Mouse (Mus musculus) testis, adult 2 months (tissue): ENCODE data around the gene Cdc42bpa. TPM values are rescaled to one million over a fixed set of nuclear protein-coding genes. Genes with fewer than 3 reads are reported as not detected.

Source experiments
- H3K27ac ChIP-seq: fragments of 200-500 bp; 2 replicates; pipeline ENCODE4 v1.5.1; 2012; ENCODE audit warnings: low read depth, low read length; ENCODE audit not compliant: control insufficient read depth, insufficient read depth
- H3K27me3 ChIP-seq: fragments of 200-500 bp; 2 replicates; pipeline ENCODE4 v1.6.1; 2012; ENCODE audit warnings: mild to moderate bottlenecking, low read length, moderate library complexity; ENCODE audit not compliant: control insufficient read depth, insufficient read depth
- H3K36me3 ChIP-seq: fragments of 200-500 bp; 2 replicates; pipeline ENCODE4 v1.6.1; 2012; ENCODE audit warnings: mild to moderate bottlenecking, low read length; ENCODE audit not compliant: control insufficient read depth, insufficient read depth
- H3K4me1 ChIP-seq: fragments of 200-500 bp; 2 replicates; pipeline ENCODE4 v1.6.1; 2012; ENCODE audit warnings: low read length; ENCODE audit not compliant: control insufficient read depth, insufficient read depth
- H3K4me3 ChIP-seq: fragments of 200-500 bp; 2 replicates; pipeline ENCODE4 v1.5.1; 2012; ENCODE audit warnings: low read depth, mild to moderate bottlenecking, low read length, moderate library complexity, mixed read lengths; ENCODE audit not compliant: control insufficient read depth
- CTCF ChIP-seq: fragments of 200-500 bp; IDR thresholded peaks from 2 replicates; pipeline ENCODE4 v1.5.1; 2012; ENCODE audit warnings: low read depth, mild to moderate bottlenecking, inconsistent platforms, low read length, moderate library complexity; ENCODE audit not compliant: control insufficient read depth, insufficient read depth, insufficient replicate concordance
- POLR2A ChIP-seq: fragments of 200-500 bp; IDR thresholded peaks from 2 replicates; pipeline ENCODE4 v1.6.1; 2012; ENCODE audit warnings: low read depth, mild to moderate bottlenecking, inconsistent platforms, low read length, moderate library complexity; ENCODE audit not compliant: control insufficient read depth
- polyA plus RNA-seq: library from polyadenylated mRNA; depleted of rRNA; stranded (reverse); fragments of >200 nt; gene quantifications from 2 replicates; pipeline ENCODE4 v1.2.3, GENCODE M21; 2012

Cdc42bpa gene
- polyA plus RNA-seq, 1 experiment: 9.1 TPM

- Histone ChIP-seq H3K27me3 (no peaks in the 10 kb centered on the region), H3K36me3 (no peaks in the 10 kb centered on the region), H3K4me1 (no peaks in the 10 kb centered on the region), H3K4me3 (no peak overlapping the region), H3K27ac (no peak overlapping the region)
- no peak for TF ChIP-seq POLR2A
- TF ChIP-seq CTCF: no peak
Measured at GRCm38 (mm10) chr1:180128077-180128792, 168.0 kb downstream of the Cdc42bpa start.

GRCm38 (mm10) chr1:180131402-180131801 lies 171.1 kb downstream of the Cdc42bpa start:
- H3K4me1 ChIP-seq: no peaks in the 10 kb centered on the region
- H3K36me3 ChIP-seq: no peaks in the 10 kb centered on the region
- H3K4me3 ChIP-seq: no peak overlapping the region
- TF ChIP-seq POLR2A (no peak), CTCF (no peak)
- no peaks in the 10 kb centered on the region for H3K27me3 ChIP-seq
- H3K27ac ChIP-seq: no peak overlapping the region

GRCm38 (mm10) chr1:180132187-180132586 lies 171.9 kb downstream of the Cdc42bpa start:
- Histone ChIP-seq H3K27me3 (no peaks in the 10 kb centered on the region), H3K4me1 (no peaks in the 10 kb centered on the region)
- TF ChIP-seq POLR2A (no peak), CTCF (no peak)

GRCm38 (mm10) chr1:180139158-180139557 lies 178.9 kb downstream of the Cdc42bpa start:
- TF ChIP-seq CTCF (no peak), POLR2A (no peak)
- Histone ChIP-seq H3K27me3 (no peaks in the 10 kb centered on the region), H3K4me1 (no peaks in the 10 kb centered on the region), H3K36me3 (peaks cover 2% of the 10 kb centered on the region; the same call in 1 of the 2 replicates), H3K27ac (no peak overlapping the region), H3K4me3 (no peak overlapping the region)

More at GRCm38 (mm10) chr1:180132187-180132586, 171.9 kb downstream of the Cdc42bpa start:
- no peak overlapping the region for H3K4me3 ChIP-seq
- H3K36me3 ChIP-seq: 0 out of 2 replicates have a peak, but pooled peaks cover 2% of the 10 kb centered on the region
- no peak overlapping the region for H3K27ac ChIP-seq

- H3K4me3 ChIP-seq: no peak overlapping the region
- H3K27me3 ChIP-seq: no peaks in the 10 kb centered on the region
- TF ChIP-seq POLR2A (no peak), CTCF (no peak)
- no peaks in the 10 kb centered on the region for H3K4me1 ChIP-seq
- H3K36me3 ChIP-seq: peaks cover 2% of the 10 kb centered on the region
- no peak overlapping the region for H3K27ac ChIP-seq
Measured at GRCm38 (mm10) chr1:180140970-180141369, 180.7 kb downstream of the Cdc42bpa start.

GRCm38 (mm10) chr1:180148036-180148435 lies 187.8 kb downstream of the Cdc42bpa start:
- no peak overlapping the region for H3K4me3 ChIP-seq
- H3K27ac ChIP-seq: no peak overlapping the region
- TF ChIP-seq POLR2A (no peak), CTCF (no peak)
- no peaks in the 10 kb centered on the region for H3K4me1 ChIP-seq
- H3K27me3 ChIP-seq: no peaks in the 10 kb centered on the region
- no peaks in the 10 kb centered on the region; the same call in 1 of the 2 replicates for H3K36me3 ChIP-seq

GRCm38 (mm10) chr1:180148563-180148962 lies 188.3 kb downstream of the Cdc42bpa start:
- TF ChIP-seq POLR2A (no peak), CTCF (no peak)

GRCm38 (mm10) chr1:180151191-180151590 lies 190.9 kb downstream of the Cdc42bpa start:
- Histone ChIP-seq H3K4me1 (no peaks in the 10 kb centered on the region), H3K27me3 (no peaks in the 10 kb centered on the region), H3K27ac (no peak overlapping the region), H3K36me3 (no peaks in the 10 kb centered on the region), H3K4me3 (no peak overlapping the region)
- TF ChIP-seq POLR2A (no peak), CTCF (no peak)

More at GRCm38 (mm10) chr1:180148563-180148962, 188.3 kb downstream of the Cdc42bpa start:
- H3K4me3 ChIP-seq: no peak overlapping the region
- H3K36me3 ChIP-seq: no peaks in the 10 kb centered on the region; the same call in 1 of the 2 replicates
- no peaks in the 10 kb centered on the region for H3K27me3 ChIP-seq
- no peak overlapping the region for H3K27ac ChIP-seq
- no peaks in the 10 kb centered on the region for H3K4me1 ChIP-seq
